Mouse (Mus musculus) forebrain, embryonic 15.5 days (tissue): Measurements from ENCODE around the gene Lgals1. TPM values are rescaled to one million over a fixed set of nuclear protein-coding genes. Genes with fewer than 3 reads are reported as not detected.

Experiments used
- ATAC-seq: fragments of 200-750 bp; cut with Nextera tagmentation; replicated peaks from 2 replicates; pipeline ENCODE4 v1.8.0; 2017; ENCODE audit warnings: mild to moderate bottlenecking, moderate TSS enrichment, moderate library complexity
- H3K27ac ChIP-seq: fragments of 300-500 bp; sonication (generic); replicated peaks from 2 replicates; pipeline ENCODE4 v1.5.1; 2015; ENCODE audit warnings: mild to moderate bottlenecking, inconsistent platforms
- H3K27me3 ChIP-seq: fragments of 300-500 bp; sonication (generic); 2 replicates; pipeline ENCODE4 v1.6.1; 2015; ENCODE audit warnings: inconsistent platforms
- H3K36me3 ChIP-seq: fragments of 300-500 bp; sonication (generic); 2 replicates; pipeline ENCODE4 v1.6.1; 2015; ENCODE audit warnings: mild to moderate bottlenecking, inconsistent platforms
- H3K4me1 ChIP-seq: fragments of 300-500 bp; sonication (generic); 2 replicates; pipeline ENCODE4 v1.6.1; 2015; ENCODE audit warnings: inconsistent platforms
- H3K4me2 ChIP-seq: fragments of 300-500 bp; sonication (generic); replicated peaks from 2 replicates; pipeline ENCODE4 v1.6.1; 2015; ENCODE audit warnings: mild to moderate bottlenecking, inconsistent platforms
- H3K4me3 ChIP-seq: fragments of 300-500 bp; sonication (generic); 2 replicates; pipeline ENCODE4 v1.5.1; 2015; ENCODE audit warnings: mild to moderate bottlenecking, inconsistent platforms
- H3K9ac ChIP-seq: fragments of 300-500 bp; sonication (generic); replicated peaks from 2 replicates; pipeline ENCODE4 v1.6.1; 2015; ENCODE audit warnings: mild to moderate bottlenecking, inconsistent platforms
- H3K9me3 ChIP-seq: fragments of 300-500 bp; sonication (generic); 2 replicates; pipeline ENCODE4 v1.6.1; 2016; ENCODE audit warnings: inconsistent platforms
- WGBS: fragments of 180-500 bp; shearing (Covaris S2); methylation state at CpG from one replicate; pipeline ENCODE4 v1.1.7; 2015; ENCODE audit warnings: mixed read lengths; 5-methylcytosine and 5-hydroxymethylcytosine counted together
- polyA plus RNA-seq: library from polyadenylated mRNA; unstranded; fragments of >200 nt; fragmentation: Nextera tagmentation; extraction: Ambion mirVana; gene quantifications from 2 replicates; pipeline ENCODE4 v1.2.1, GENCODE M21; 2015

The Lgals1 gene
- polyA plus RNA-seq, 1 experiment from 2014 or later = 61.7 TPM

GRCm38 (mm10) chr15:78948152-78948725 lies 21.7 kb downstream of the Lgals1 start:
- 1% methylated on average over 11 of the region's 11 CpGs for WGBS
- H3K27me3 ChIP-seq = no peaks in the 10 kb centered on the region
- H3K36me3 ChIP-seq = peaks cover 17% of the 10 kb centered on the region
- peaks cover 25% of the 10 kb centered on the region for H3K4me1 ChIP-seq
- no peaks in the 10 kb centered on the region for H3K9me3 ChIP-seq
- peak overlapping the region; percentile 78 for H3K9ac ChIP-seq
- peak; percentile 33; the same call in 1 of the 2 replicates for ATAC-seq
- peak overlapping the region; percentile 70 for H3K4me2 ChIP-seq
- H3K27ac ChIP-seq = peak overlapping the region; percentile 79
- peak overlapping the region; percentile 71 for H3K4me3 ChIP-seq

GRCm38 (mm10) chr15:78948883-78949282 lies 22.4 kb downstream of the Lgals1 start:
- Histone ChIP-seq H3K4me3 (peak overlapping the region; percentile 71), H3K4me1 (peaks cover 25% of the 10 kb centered on the region), H3K9me3 (no peaks in the 10 kb centered on the region), H3K4me2 (peak overlapping the region; percentile 70), H3K36me3 (peaks cover 17% of the 10 kb centered on the region), H3K9ac (peak overlapping the region; percentile 78; the same call in 1 of the 2 replicates), H3K27me3 (no peaks in the 10 kb centered on the region), H3K27ac (no peak overlapping the region)
- 95% methylated on average over 3 of the region's 3 CpGs for WGBS
- no peak for ATAC-seq

DNA sequence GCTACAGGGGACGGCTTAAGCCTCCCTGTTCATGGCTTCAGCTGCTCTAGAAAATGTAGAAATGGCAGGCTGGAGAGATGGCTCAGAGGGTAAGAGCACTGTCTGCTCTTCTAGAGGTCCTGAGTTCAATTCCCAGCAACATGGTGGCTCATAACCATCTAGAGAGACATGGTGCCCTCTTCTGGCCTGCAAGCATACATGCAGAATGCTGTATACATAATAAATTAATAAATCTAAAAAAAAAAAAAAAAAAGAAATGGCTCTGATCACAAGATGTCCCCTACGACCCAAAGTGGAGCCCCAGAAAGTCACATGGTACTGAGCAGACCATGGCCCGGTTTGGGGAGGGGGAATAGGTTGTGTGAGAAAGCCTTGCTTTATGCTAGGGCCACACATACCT lies 29.1 kb downstream of the Lgals1 start:
- Histone ChIP-seq H3K4me1 (peaks cover 2% of the 10 kb centered on the region; the same call in 1 of the 2 replicates), H3K36me3 (peaks cover 50% of the 10 kb centered on the region)

GRCm38 (mm10) chr15:78956351-78956750 lies 29.8 kb downstream of the Lgals1 start:
- H3K4me2 ChIP-seq = no peak overlapping the region
- no peaks in the 10 kb centered on the region for H3K4me1 ChIP-seq
- H3K36me3 ChIP-seq = peaks cover 49% of the 10 kb centered on the region
- H3K9ac ChIP-seq = no peak overlapping the region
- WGBS = 93% methylated on average over 4 of the region's 4 CpGs
- H3K27ac ChIP-seq = no peak overlapping the region
- ATAC-seq = no peak
- H3K4me3 ChIP-seq = no peak overlapping the region
- H3K27me3 ChIP-seq = no peaks in the 10 kb centered on the region
- H3K9me3 ChIP-seq = no peaks in the 10 kb centered on the region

More for the DNA sequence above, 29.1 kb downstream of the Lgals1 start:
- WGBS = 79% methylated on average over 3 of the region's 3 CpGs
- no peak for ATAC-seq
- Histone ChIP-seq H3K27me3 (no peaks in the 10 kb centered on the region), H3K27ac (no peak overlapping the region), H3K9ac (no peak overlapping the region), H3K4me3 (no peak overlapping the region), H3K4me2 (no peak overlapping the region), H3K9me3 (no peaks in the 10 kb centered on the region)

DNA sequence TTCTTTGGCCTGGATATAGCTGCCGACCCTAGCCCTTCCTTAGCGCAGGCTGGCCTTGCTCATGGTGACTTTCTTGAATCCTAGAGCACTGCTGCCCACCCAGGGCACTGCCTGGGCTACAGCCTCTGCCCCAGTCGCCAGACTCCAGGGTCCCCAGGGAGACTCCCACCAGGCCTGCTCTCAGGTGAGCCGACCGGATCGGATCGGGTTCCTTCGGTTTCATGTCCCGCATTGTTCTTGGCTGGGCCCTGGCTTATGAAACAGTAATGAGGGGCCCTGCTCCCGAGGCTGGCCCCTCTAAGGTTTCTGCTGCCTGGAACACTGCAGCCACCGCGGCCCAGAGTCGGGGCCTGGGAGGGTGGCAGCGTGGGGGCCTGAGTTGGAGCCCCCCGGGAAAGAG lies 30.5 kb downstream of the Lgals1 start:
- 83% methylated on average over 15 of the region's 15 CpGs for WGBS
- no peaks in the 10 kb centered on the region for H3K4me1 ChIP-seq
- no peak overlapping the region for H3K27ac ChIP-seq
- no peak overlapping the region for H3K4me2 ChIP-seq
- H3K4me3 ChIP-seq = no peak overlapping the region
- no peak overlapping the region for H3K9ac ChIP-seq
- H3K36me3 ChIP-seq = peaks cover 51% of the 10 kb centered on the region
- H3K9me3 ChIP-seq = no peaks in the 10 kb centered on the region
- H3K27me3 ChIP-seq = no peaks in the 10 kb centered on the region
- ATAC-seq = no peak

DNA sequence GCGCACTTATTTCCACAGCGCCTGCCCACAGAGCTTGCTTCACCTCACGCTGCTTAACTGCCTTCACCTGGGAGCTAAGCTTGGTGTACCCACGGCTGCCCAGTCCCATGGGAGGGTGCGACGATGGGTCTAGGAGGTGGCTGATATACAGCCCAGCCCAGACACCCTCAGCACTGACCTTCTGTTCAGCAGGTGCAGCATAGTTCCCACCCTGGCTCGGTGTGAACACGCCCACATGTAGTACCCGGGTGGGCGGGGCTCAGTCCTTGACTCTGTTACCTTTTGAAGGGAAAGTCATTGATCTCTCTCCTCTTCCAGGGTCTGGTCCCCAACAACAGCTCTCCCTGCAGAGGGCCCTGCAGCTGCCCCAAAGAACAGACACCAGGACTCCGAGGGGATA lies 33.0 kb downstream of the Lgals1 start:
- 94% methylated on average over 11 of the region's 11 CpGs for WGBS
- Histone ChIP-seq H3K4me3 (no peak overlapping the region), H3K27ac (no peak overlapping the region), H3K27me3 (no peaks in the 10 kb centered on the region), H3K4me2 (no peak overlapping the region), H3K9ac (no peak overlapping the region), H3K36me3 (peaks cover 54% of the 10 kb centered on the region), H3K9me3 (no peaks in the 10 kb centered on the region), H3K4me1 (no peaks in the 10 kb centered on the region)
- ATAC-seq = no peak

- WGBS = 78% methylated on average over 4 of the region's 4 CpGs
These were observed 33.6 kb downstream of the Lgals1 start for GRCm38 (mm10) chr15:78960088-78960487.

DNA sequence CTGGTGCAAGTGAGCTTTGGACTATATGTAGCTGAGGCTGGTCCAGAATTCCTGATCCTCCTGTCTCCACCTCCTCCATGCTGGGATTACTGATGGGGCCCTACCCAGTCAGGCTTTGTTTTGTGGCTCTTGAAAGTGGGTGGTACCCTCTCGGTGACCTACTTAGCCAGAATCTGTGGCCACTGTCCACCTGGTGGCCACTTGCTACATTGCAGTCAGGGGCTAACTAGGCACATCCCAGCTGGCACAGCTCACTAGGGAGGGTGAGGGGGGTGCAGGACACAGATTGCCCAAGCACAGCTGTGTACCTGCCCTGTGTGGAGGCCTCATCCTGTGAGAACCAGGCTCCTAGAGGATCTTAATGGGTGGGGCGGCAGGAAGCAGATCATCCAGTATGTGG lies 36.4 kb downstream of the Lgals1 start:
- Histone ChIP-seq H3K27ac (no peak overlapping the region), H3K27me3 (no peaks in the 10 kb centered on the region), H3K4me3 (no peak overlapping the region), H3K4me1 (no peaks in the 10 kb centered on the region), H3K9ac (no peak overlapping the region), H3K4me2 (no peak overlapping the region), H3K36me3 (peaks cover 74% of the 10 kb centered on the region), H3K9me3 (no peaks in the 10 kb centered on the region)
- 0 out of 2 replicates have a peak, but pooled peaks have one; percentile 32 for ATAC-seq
- 27% methylated on average over 2 of the region's 2 CpGs for WGBS

More at GRCm38 (mm10) chr15:78960088-78960487, 33.6 kb downstream of the Lgals1 start:
- H3K9me3 ChIP-seq = no peaks in the 10 kb centered on the region
- peaks cover 53% of the 10 kb centered on the region for H3K36me3 ChIP-seq
- no peak overlapping the region for H3K27ac ChIP-seq
- H3K4me2 ChIP-seq = no peak overlapping the region
- H3K9ac ChIP-seq = no peak overlapping the region
- no peaks in the 10 kb centered on the region for H3K4me1 ChIP-seq
- no peaks in the 10 kb centered on the region for H3K27me3 ChIP-seq
- no peak overlapping the region for H3K4me3 ChIP-seq
- no peak for ATAC-seq

GRCm38 (mm10) chr15:78971626-78972025 lies 45.1 kb downstream of the Lgals1 start:
- H3K27me3 ChIP-seq = no peaks in the 10 kb centered on the region
- H3K36me3 ChIP-seq = peaks cover 30% of the 10 kb centered on the region
- WGBS = 83% methylated on average over 6 of the region's 6 CpGs
- no peak overlapping the region for H3K4me3 ChIP-seq
- H3K4me1 ChIP-seq = no peaks in the 10 kb centered on the region
- H3K4me2 ChIP-seq = no peak overlapping the region
- ATAC-seq = no peak
- H3K27ac ChIP-seq = no peak overlapping the region
- H3K9me3 ChIP-seq = no peaks in the 10 kb centered on the region
- H3K9ac ChIP-seq = no peak overlapping the region

- Histone ChIP-seq H3K4me1 (no peaks in the 10 kb centered on the region), H3K27me3 (no peaks in the 10 kb centered on the region), H3K27ac (no peak overlapping the region), H3K4me2 (no peak overlapping the region), H3K9ac (no peak overlapping the region), H3K4me3 (no peak overlapping the region), H3K9me3 (no peaks in the 10 kb centered on the region), H3K36me3 (peaks cover 11% of the 10 kb centered on the region; the same call in 1 of the 2 replicates)
- WGBS = 73% methylated on average over 7 of the region's 7 CpGs
- ATAC-seq = no peak
These were observed 47.4 kb downstream of the Lgals1 start for GRCm38 (mm10) chr15:78973950-78974349.

DNA sequence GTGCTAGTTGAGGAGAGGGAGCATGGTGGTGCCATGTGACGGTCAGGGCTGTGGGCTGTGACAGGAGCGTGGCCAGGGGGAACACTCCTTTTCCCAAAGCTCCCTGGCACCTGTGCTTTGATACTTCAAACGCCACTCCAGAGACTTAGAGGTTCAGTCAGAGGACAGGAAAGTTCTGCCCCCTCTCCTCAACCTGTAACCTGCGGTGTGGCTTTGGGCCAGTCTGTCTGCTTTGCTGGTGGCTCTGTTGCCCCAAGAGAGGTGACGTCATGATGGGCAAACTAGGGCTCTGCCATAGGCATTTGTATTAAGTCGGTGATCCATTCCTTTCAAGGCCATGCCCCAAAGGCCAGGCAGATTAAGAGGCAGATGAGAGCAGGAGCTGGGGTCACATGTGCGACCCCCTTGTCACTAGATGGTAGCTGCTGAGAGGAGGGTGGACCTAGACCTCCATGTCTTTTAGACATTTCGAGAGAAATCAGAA lies 51.2 kb downstream of the Lgals1 start:
- ATAC-seq = no peak
- WGBS = 92% methylated on average over 8 of the region's 8 CpGs
- peaks cover 9% of the 10 kb centered on the region; the same call in 1 of the 2 replicates for H3K36me3 ChIP-seq
- H3K9me3 ChIP-seq = no peaks in the 10 kb centered on the region
- H3K4me3 ChIP-seq = no peak overlapping the region
- no peaks in the 10 kb centered on the region for H3K27me3 ChIP-seq
- H3K9ac ChIP-seq = no peak overlapping the region
- H3K27ac ChIP-seq = no peak overlapping the region
- H3K4me2 ChIP-seq = no peak overlapping the region
- peaks cover 7% of the 10 kb centered on the region for H3K4me1 ChIP-seq

DNA sequence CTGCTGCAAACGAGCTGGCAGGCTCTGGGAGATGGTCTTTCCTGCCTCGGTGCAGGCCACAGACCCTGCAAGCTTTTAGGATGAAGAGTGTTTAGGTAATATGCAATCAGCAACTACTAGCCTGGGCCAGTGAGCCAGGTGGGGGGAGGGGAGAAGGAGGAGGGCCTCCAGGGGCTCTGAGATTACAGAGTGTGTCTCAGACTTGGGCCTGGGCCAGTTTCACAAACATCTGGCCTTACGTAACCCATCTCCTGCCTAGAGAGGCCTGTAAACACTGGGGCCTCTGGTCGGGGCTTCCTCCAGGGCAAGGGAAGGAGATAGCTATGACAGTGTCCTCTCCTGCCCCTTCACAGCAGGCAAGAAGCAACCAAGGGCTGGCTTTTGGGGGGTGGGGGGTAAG lies 52.4 kb downstream of the Lgals1 start:
- Histone ChIP-seq H3K4me2 (no peak overlapping the region), H3K9me3 (no peaks in the 10 kb centered on the region), H3K4me1 (peaks cover 19% of the 10 kb centered on the region), H3K9ac (no peak overlapping the region), H3K4me3 (no peak overlapping the region), H3K36me3 (peaks cover 9% of the 10 kb centered on the region; the same call in 1 of the 2 replicates), H3K27me3 (no peaks in the 10 kb centered on the region), H3K27ac (no peak overlapping the region)
- 25% methylated on average over 4 of the region's 4 CpGs for WGBS
- ATAC-seq = no peak
